Mouse (Mus musculus) lung, postnatal 25 days (tissue): ENCODE data around the gene Slc9a5.

ENCODE experiments used
- DNase-seq: peaks from one replicate; pipeline ENCODE4 v3.0.0; 2022; ENCODE audit warnings: low spot score

Slc9a5 gene

GRCm38 (mm10) chr8:105354549-105354948 lies 5.9 kb downstream of the Slc9a5 start:
- no peak for DNase-seq

- DNase-seq, result no peak
These were observed 6.8 kb downstream of the Slc9a5 start for GRCm38 (mm10) chr8:105355179-105356024.

- DNase-seq, result no peak
These were observed 8.0 kb downstream of the Slc9a5 start for GRCm38 (mm10) chr8:105356681-105357080.

GRCm38 (mm10) chr8:105359208-105359607 lies 10.6 kb downstream of the Slc9a5 start:
- DNase-seq, result no peak

- no peak for DNase-seq
These were observed 11.0 kb downstream of the Slc9a5 start for GRCm38 (mm10) chr8:105359646-105360045.

- DNase-seq, result no peak
These were observed 13.4 kb downstream of the Slc9a5 start for GRCm38 (mm10) chr8:105361751-105362702.

- no peak for DNase-seq
These were observed 18.5 kb downstream of the Slc9a5 start for GRCm38 (mm10) chr8:105367107-105367506.

- DNase-seq, result no peak
These were observed 23.8 kb downstream of the Slc9a5 start for GRCm38 (mm10) chr8:105372473-105372872.

- DNase-seq, result no peak
These were observed 24.4 kb downstream of the Slc9a5 start, which contains the start of gene Plekhg4 for GRCm38 (mm10) chr8:105373032-105373431. TSS of gene Plekhg4 (plus strand) at chr8:105373274.

- peak; percentile 24 for DNase-seq
These were observed 25.9 kb downstream of the Slc9a5 start for GRCm38 (mm10) chr8:105374513-105374966.

GRCm38 (mm10) chr8:105378673-105379072 lies 30.0 kb downstream of the Slc9a5 start:
- peak; percentile 63 for DNase-seq

- DNase-seq, result no peak
These were observed 31.7 kb downstream of the Slc9a5 start for GRCm38 (mm10) chr8:105380308-105380707.

- no peak for DNase-seq
These were observed 35.4 kb downstream of the Slc9a5 start for GRCm38 (mm10) chr8:105384070-105384469.

- DNase-seq, result peak; percentile 52
These were observed 38.5 kb downstream of the Slc9a5 start for GRCm38 (mm10) chr8:105387151-105387550.

GRCm38 (mm10) chr8:105389096-105389495 lies 40.5 kb downstream of the Slc9a5 start:
- DNase-seq, result peak; percentile 48

GRCm38 (mm10) chr8:105393089-105393787 lies 44.6 kb downstream of the Slc9a5 start:
- DNase-seq, result peak; percentile 30

- DNase-seq, result peak; percentile 65
These were observed 45.3 kb downstream of the Slc9a5 start for GRCm38 (mm10) chr8:105393915-105394314.

- DNase-seq, result peak; percentile 79
These were observed 49.1 kb downstream of the Slc9a5 start for GRCm38 (mm10) chr8:105397747-105398146.

GRCm38 (mm10) chr8:105400016-105400415 lies 51.4 kb downstream of the Slc9a5 start:
- no peak for DNase-seq

- no peak for DNase-seq
These were observed 54.8 kb downstream of the Slc9a5 start for GRCm38 (mm10) chr8:105403467-105403866.

- no peak for DNase-seq
These were observed 55.9 kb downstream of the Slc9a5 start for GRCm38 (mm10) chr8:105404496-105404895.

- DNase-seq, result peak; percentile 23
These were observed 57.8 kb downstream of the Slc9a5 start for GRCm38 (mm10) chr8:105406416-105406815.
